Mouse (Mus musculus) myocyte (in vitro differentiated cells): ENCODE measurements around the gene Acot11.

ENCODE experiments used
- E2F4 ChIP-seq: IDR thresholded peaks from one replicate; pipeline ENCODE4 v1.6.1; 2011; ENCODE audit warnings: mild to moderate bottlenecking, control low read depth, moderate library complexity; ENCODE audit not compliant: insufficient read depth
- MYOD1 ChIP-seq, 3 experiments: IDR thresholded peaks; one replicate each; pipeline ENCODE4 v1.6.1; 2011; ENCODE audit warnings: control low read depth in 2 of 3, low read depth in 2 of 3, mild to moderate bottlenecking in 2 of 3, moderate library complexity in 1 of 3; ENCODE audit not compliant: insufficient read length in 2 of 3, control insufficient read depth in 1 of 3
- MYOG ChIP-seq, 3 experiments: IDR thresholded peaks; one replicate each; pipeline ENCODE4 v1.6.1; 2011; ENCODE audit warnings: control low read depth in 2 of 3, low read depth in 2 of 3, mild to moderate bottlenecking in 2 of 3; ENCODE audit not compliant: insufficient read length in 2 of 3, control insufficient read depth in 1 of 3, insufficient read depth in 1 of 3
- POLR2AphosphoS2 ChIP-seq: IDR thresholded peaks from one replicate; pipeline ENCODE4 v1.6.1; 2011; ENCODE audit warnings: low read depth, control low read depth; ENCODE audit not compliant: insufficient read length
- SRF ChIP-seq: IDR thresholded peaks from one replicate; pipeline ENCODE4 v1.6.1; 2011; ENCODE audit warnings: low read depth; ENCODE audit not compliant: control insufficient read depth, insufficient read length

DNA sequence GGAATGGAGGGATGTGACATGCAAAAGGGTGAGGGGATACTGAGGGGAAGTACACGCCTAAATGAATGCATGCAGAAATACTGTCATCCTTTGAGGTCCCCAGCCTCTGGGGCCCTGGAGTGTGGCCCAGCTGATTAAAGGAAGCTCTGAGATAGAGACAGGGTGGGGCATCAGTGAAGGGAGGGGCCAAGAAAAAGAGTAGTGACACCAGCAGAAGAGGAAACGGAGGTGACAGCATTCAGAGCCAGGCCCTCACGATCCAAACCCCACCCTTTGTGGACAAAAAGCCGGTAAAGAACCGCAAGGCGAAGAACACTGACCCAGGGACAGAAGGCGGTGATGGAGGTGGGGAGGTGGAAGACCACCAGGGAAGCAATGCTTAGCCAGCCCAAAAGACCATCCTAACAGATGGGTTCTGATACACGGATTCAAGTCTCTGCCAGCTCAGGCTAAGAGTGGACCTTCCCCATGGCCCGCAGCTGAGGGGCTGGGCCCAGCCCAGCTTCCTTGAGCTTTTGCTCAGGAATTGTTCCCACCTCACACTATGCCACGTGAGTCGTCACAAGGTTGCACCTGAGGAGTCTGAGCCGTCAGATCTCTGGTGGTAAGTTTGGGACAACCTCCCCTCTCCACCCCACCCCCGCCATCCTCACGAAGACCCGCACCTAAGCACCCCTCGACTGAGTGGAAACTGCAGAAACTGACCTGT lies 443 bp downstream of the Acot11 start:
- TF ChIP-seq SRF (no peak), POLR2AphosphoS2 (no peak), MYOG (IDR thresholded peaks at IDR 0.05; ENCODE audit: control insufficient read depth in 1 of 3, insufficient read depth in 1 of 3, insufficient read length in 2 of 3, low read depth in 2 of 3) (no peak), MYOD1 (IDR thresholded peaks at IDR 0.05; ENCODE audit: control insufficient read depth in 1 of 3, insufficient read length in 2 of 3, low read depth in 2 of 3) (no peak), E2F4 (no peak)
